Mouse (Mus musculus): Measurements from ENCODE around the gene Gm13275. TPM values are rescaled to one million over a fixed set of nuclear protein-coding genes. Genes with fewer than 3 reads are reported as not detected.
"Not testable (repeated sequence)": the region's sequence is repeated elsewhere in the genome, so short reads cannot be mapped to it uniquely, and the experiment has no call there.

The Gm13275 gene
- polyA plus RNA-seq, 1 experiment from 2014 or later: not detected

DNA sequence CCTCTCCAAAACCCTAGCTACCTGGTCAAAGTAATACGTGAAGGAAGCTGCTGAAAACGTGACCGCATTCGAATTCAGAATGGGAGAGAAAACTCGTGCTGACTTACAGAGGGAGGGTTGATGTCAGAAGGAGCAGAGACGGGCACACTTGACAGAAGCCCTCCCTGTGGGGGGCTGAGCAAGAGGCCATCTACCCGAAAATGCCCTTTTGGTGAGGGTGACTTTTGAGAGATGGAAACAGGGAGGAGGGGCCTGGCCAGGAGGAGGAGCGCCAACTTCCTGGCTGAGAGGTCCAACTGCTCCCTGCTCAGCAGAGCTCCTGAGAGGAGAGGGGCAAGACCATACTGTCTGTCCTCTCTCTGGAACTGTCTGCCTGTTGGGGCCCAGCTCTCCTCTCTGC, 10.9 kb downstream of the Gm13275 start, which contains the start of gene Gm13288:
Gm13288 (plus strand) TSS at position 301 of the 400 bp plus-strand sequence.
- H3K9ac ChIP-seq (ENCODE audit: low read length); H3K4me2 ChIP-seq (ENCODE audit: low read length); H3K4me1 ChIP-seq (ENCODE audit: control insufficient read depth in 2 of 2, insufficient read depth in 2 of 2, low read length in 2 of 2); H3K9me3 ChIP-seq (ENCODE audit: control insufficient read depth, low read length); ATAC-seq (ENCODE audit: insufficient number of reproducible peaks, insufficient read depth, low FRiP score, low read depth); H3K36me3 ChIP-seq (ENCODE audit: control insufficient read depth, insufficient read depth, low read length); H3K27ac ChIP-seq (replicated peaks in 1 of 2; ENCODE audit: control insufficient read depth in 1 of 2, insufficient read depth in 1 of 2, low read depth in 2 of 2, low read length in 2 of 2): not testable (repeated sequence)
- H3K27me3 ChIP-seq (ENCODE audit: control insufficient read depth, insufficient read depth, low read length): peaks cover 15% of the 10 kb centered on the region
- WGBS: no CpG with 5 or more reads among the region's 8 CpGs
- peak within 1 kb of the TSS in 1 of 2 experiments; percentile 21; a peak in 2 of 4 replicates for H3K4me3 ChIP-seq (ENCODE audit: control insufficient read depth in 1 of 2, insufficient read depth in 1 of 2, low read depth in 1 of 2, low read length in 2 of 2)

DNA sequence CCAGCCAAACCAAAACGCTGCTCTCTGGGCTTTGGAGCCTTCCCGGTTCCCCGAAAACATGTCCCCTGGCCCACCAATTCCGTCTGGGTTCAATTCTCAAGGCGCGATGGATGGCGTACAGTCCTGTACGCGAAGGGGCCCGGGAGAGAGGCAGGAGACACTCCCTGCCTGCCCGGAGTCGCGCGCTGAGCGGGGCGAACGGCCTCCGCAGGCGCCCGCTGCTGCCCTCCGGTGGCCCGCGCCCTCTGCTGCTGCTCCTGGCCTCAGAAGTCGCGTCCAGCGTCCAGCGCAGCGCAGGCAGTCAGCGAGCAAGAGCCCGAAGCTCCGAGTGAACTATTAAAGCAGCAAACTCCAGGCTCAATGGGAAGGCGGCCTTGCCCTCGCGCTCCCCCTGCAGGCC, 11.5 kb downstream of the Gm13275 start:
- H3K36me3 ChIP-seq (ENCODE audit: control insufficient read depth, insufficient read depth, low read length); H3K27ac ChIP-seq (replicated peaks in 1 of 2; ENCODE audit: control insufficient read depth in 1 of 2, insufficient read depth in 1 of 2, low read depth in 2 of 2, low read length in 2 of 2); H3K4me1 ChIP-seq (ENCODE audit: control insufficient read depth in 2 of 2, insufficient read depth in 2 of 2, low read length in 2 of 2); ATAC-seq (ENCODE audit: insufficient number of reproducible peaks, insufficient read depth, low FRiP score, low read depth); H3K9me3 ChIP-seq (ENCODE audit: control insufficient read depth, low read length); H3K4me2 ChIP-seq (ENCODE audit: low read length); H3K9ac ChIP-seq (ENCODE audit: low read length): not testable (repeated sequence)
- peak overlapping the region in 1 of 2 experiments; percentile 21; a peak in 2 of 4 replicates for H3K4me3 ChIP-seq (ENCODE audit: control insufficient read depth in 1 of 2, insufficient read depth in 1 of 2, low read depth in 1 of 2, low read length in 2 of 2)
- peaks cover 15% of the 10 kb centered on the region for H3K27me3 ChIP-seq (ENCODE audit: control insufficient read depth, insufficient read depth, low read length)
- no CpG with 5 or more reads among the region's 34 CpGs for WGBS

DNA sequence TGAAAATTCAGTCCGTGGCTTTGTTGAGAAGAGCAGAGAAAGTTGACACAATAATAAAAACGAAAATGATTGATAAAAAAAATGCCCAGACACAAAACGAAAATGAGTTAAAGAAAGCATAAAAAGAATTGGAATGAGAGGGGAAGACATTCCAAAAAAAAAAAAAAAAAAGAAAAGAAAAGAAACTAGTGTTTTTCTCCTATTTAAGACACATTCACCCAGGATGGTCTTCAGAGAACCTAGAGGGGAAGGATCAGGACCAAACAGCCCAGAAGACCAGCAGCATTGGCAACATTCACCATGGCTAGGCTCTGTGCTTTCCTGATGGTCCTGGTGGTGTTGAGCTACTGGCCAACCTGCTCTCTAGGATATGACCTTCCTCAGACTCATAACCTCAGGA, 21.6 kb downstream of the Gm13275 start, which contains the start of gene Ifna7:
Ifna7 (plus strand) TSS at position 301 of the 400 bp plus-strand sequence.
- no peak within 1 kb of the TSS for H3K27ac ChIP-seq (replicated peaks in 1 of 2; ENCODE audit: control insufficient read depth in 1 of 2, insufficient read depth in 1 of 2, low read depth in 2 of 2, low read length in 2 of 2)
- no peaks in the 10 kb centered on the region for H3K36me3 ChIP-seq (ENCODE audit: control insufficient read depth, insufficient read depth, low read length)
- ATAC-seq (ENCODE audit: insufficient number of reproducible peaks, insufficient read depth, low FRiP score, low read depth): no peak
- no peak within 1 kb of the TSS for H3K4me2 ChIP-seq (ENCODE audit: low read length)
- H3K4me1 ChIP-seq (ENCODE audit: control insufficient read depth in 2 of 2, insufficient read depth in 2 of 2, low read length in 2 of 2): no peaks in the 10 kb centered on the region
- no peak within 1 kb of the TSS for H3K4me3 ChIP-seq (ENCODE audit: control insufficient read depth in 1 of 2, insufficient read depth in 1 of 2, low read depth in 1 of 2, low read length in 2 of 2)
- 47% methylated on average over 3 of the region's 3 CpGs for WGBS
- H3K27me3 ChIP-seq (ENCODE audit: control insufficient read depth, insufficient read depth, low read length): no peaks in the 10 kb centered on the region
- H3K9me3 ChIP-seq (ENCODE audit: control insufficient read depth, low read length): no peaks in the 10 kb centered on the region
- H3K9ac ChIP-seq (ENCODE audit: low read length): no peak within 1 kb of the TSS

DNA sequence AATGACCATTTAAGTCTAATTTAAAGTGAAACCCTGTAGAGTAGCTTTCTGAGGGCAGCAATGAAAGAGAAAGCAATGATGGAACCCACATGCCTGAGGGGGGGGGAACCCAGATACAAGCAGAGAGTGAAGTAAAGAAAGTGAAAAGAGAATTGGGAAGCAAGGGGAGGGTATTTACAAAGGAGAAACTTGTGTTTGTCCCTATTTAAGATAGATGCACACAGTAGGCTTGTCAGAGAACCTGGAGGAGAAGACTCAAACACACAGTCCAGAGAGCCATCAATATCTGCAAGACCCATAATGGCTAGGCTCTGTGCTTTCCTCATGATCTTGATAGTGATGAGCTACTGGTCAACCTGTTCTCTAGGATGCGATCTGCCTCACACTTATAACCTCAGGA, 25.4 kb downstream of the Gm13275 start, which contains the start of gene Ifna11:
Ifna11 (plus strand) TSS at position 301 of the 400 bp plus-strand sequence.
- 63% methylated on average over 1 of the region's 1 CpGs for WGBS

DNA sequence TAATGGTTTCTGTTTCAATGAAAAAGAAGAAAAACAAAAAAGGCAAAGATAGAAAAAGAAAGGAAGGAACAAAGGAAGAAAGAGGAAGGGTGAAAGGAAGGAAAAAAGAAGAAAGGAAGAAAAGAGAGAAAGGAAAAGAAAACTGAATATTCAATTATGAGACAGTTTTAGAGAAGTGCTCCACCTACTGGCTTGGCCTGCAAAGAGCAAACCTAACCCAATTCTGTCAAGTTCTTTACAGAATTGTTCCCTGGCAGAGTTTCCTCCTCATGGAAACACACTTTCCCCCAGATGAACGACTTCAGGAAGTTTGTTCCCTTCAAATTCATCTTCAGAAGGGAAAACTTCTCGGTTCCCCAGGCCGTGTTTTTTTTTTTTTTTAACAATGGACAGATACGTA, 28.7 kb downstream of the Gm13275 start:
- no peak overlapping the region for H3K9ac ChIP-seq (ENCODE audit: low read length)
- 23% methylated on average over 4 of the region's 4 CpGs for WGBS

More for the DNA sequence above, 25.4 kb downstream of the Gm13275 start, which contains the start of gene Ifna11:
- no peak for ATAC-seq (ENCODE audit: insufficient number of reproducible peaks, insufficient read depth, low FRiP score, low read depth)
- Histone ChIP-seq H3K27ac (replicated peaks in 1 of 2; ENCODE audit: control insufficient read depth in 1 of 2, insufficient read depth in 1 of 2, low read depth in 2 of 2, low read length in 2 of 2) (no peak within 1 kb of the TSS), H3K4me1 (ENCODE audit: control insufficient read depth in 2 of 2, insufficient read depth in 2 of 2, low read length in 2 of 2) (no peaks in the 10 kb centered on the region), H3K36me3 (ENCODE audit: control insufficient read depth, insufficient read depth, low read length) (no peaks in the 10 kb centered on the region), H3K9ac (ENCODE audit: low read length) (no peak within 1 kb of the TSS), H3K9me3 (ENCODE audit: control insufficient read depth, low read length) (no peaks in the 10 kb centered on the region), H3K27me3 (ENCODE audit: control insufficient read depth, insufficient read depth, low read length) (no peaks in the 10 kb centered on the region), H3K4me2 (ENCODE audit: low read length) (no peak within 1 kb of the TSS), H3K4me3 (ENCODE audit: control insufficient read depth in 1 of 2, insufficient read depth in 1 of 2, low read depth in 1 of 2, low read length in 2 of 2) (no peak within 1 kb of the TSS)

DNA sequence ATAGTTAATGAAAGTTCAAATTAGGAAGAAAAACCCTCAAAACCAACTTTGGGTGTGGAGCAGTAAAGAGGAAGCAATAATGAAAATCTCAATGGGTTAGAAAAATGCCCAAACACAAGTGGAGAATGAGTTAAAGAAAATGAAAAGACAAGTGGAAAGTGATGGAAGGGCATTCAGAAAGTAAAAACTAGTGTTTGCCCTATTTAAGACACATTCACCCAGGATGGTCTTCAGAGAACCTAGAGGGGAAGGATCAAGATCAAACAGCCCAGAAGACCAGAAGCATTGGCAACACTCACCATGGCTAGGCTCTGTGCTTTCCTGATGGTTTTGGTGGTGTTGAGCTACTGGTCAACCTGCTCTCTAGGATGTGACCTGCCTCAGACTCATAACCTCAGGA, 32.8 kb downstream of the Gm13275 start, which contains the start of gene Ifna6:
Ifna6 (plus strand) TSS at position 301 of the 400 bp plus-strand sequence.
- H3K4me3 ChIP-seq (ENCODE audit: control insufficient read depth in 1 of 2, insufficient read depth in 1 of 2, low read depth in 1 of 2, low read length in 2 of 2); H3K4me1 ChIP-seq (ENCODE audit: control insufficient read depth in 2 of 2, insufficient read depth in 2 of 2, low read length in 2 of 2); H3K9me3 ChIP-seq (ENCODE audit: control insufficient read depth, low read length); ATAC-seq (ENCODE audit: insufficient number of reproducible peaks, insufficient read depth, low FRiP score, low read depth); H3K27me3 ChIP-seq (ENCODE audit: control insufficient read depth, insufficient read depth, low read length); H3K36me3 ChIP-seq (ENCODE audit: control insufficient read depth, insufficient read depth, low read length); H3K27ac ChIP-seq (replicated peaks in 1 of 2; ENCODE audit: control insufficient read depth in 1 of 2, insufficient read depth in 1 of 2, low read depth in 2 of 2, low read length in 2 of 2); H3K9ac ChIP-seq (ENCODE audit: low read length); H3K4me2 ChIP-seq (ENCODE audit: low read length): not testable (repeated sequence)

More for the DNA sequence above, 28.7 kb downstream of the Gm13275 start:
- H3K27ac ChIP-seq (replicated peaks in 1 of 2; ENCODE audit: control insufficient read depth in 1 of 2, insufficient read depth in 1 of 2, low read depth in 2 of 2, low read length in 2 of 2): no peak overlapping the region
- no peaks in the 10 kb centered on the region for H3K27me3 ChIP-seq (ENCODE audit: control insufficient read depth, insufficient read depth, low read length)
- H3K4me2 ChIP-seq (ENCODE audit: low read length): no peak overlapping the region
- H3K4me1 ChIP-seq (ENCODE audit: control insufficient read depth in 2 of 2, insufficient read depth in 2 of 2, low read length in 2 of 2): no peaks in the 10 kb centered on the region
- no peak for ATAC-seq (ENCODE audit: insufficient number of reproducible peaks, insufficient read depth, low FRiP score, low read depth)
- H3K4me3 ChIP-seq (ENCODE audit: control insufficient read depth in 1 of 2, insufficient read depth in 1 of 2, low read depth in 1 of 2, low read length in 2 of 2): no peak overlapping the region
- H3K36me3 ChIP-seq (ENCODE audit: control insufficient read depth, insufficient read depth, low read length): no peaks in the 10 kb centered on the region
- no peaks in the 10 kb centered on the region for H3K9me3 ChIP-seq (ENCODE audit: control insufficient read depth, low read length)

DNA sequence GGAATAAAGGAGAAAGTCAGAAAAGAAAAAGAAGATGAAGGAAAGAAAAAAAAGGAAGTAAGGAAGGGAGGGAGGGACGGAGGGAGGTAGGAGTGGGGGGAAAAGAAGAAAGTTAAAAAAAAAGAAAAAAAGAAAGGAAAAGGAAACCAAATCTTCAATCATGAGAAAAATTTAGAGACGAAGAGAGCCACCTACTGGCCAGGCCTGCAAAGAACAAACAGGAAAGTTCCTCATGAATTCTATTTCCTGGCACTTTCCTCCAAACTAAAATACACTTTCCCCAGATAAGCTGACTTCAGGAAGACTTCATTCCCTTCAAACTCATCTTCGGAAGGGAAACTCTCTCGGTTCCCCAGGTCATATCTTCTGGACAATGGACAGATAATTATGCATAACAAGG, 36.2 kb downstream of the Gm13275 start:
- H3K36me3 ChIP-seq (ENCODE audit: control insufficient read depth, insufficient read depth, low read length): no peaks in the 10 kb centered on the region
- ATAC-seq (ENCODE audit: insufficient number of reproducible peaks, insufficient read depth, low FRiP score, low read depth): no peak
- H3K4me1 ChIP-seq (ENCODE audit: control insufficient read depth in 2 of 2, insufficient read depth in 2 of 2, low read length in 2 of 2): no peaks in the 10 kb centered on the region
- H3K9ac ChIP-seq (ENCODE audit: low read length): no peak overlapping the region
- H3K27ac ChIP-seq (replicated peaks in 1 of 2; ENCODE audit: control insufficient read depth in 1 of 2, insufficient read depth in 1 of 2, low read depth in 2 of 2, low read length in 2 of 2): no peak overlapping the region
- no peaks in the 10 kb centered on the region for H3K27me3 ChIP-seq (ENCODE audit: control insufficient read depth, insufficient read depth, low read length)
- no peak overlapping the region for H3K4me3 ChIP-seq (ENCODE audit: control insufficient read depth in 1 of 2, insufficient read depth in 1 of 2, low read depth in 1 of 2, low read length in 2 of 2)
- H3K9me3 ChIP-seq (ENCODE audit: control insufficient read depth, low read length): no peaks in the 10 kb centered on the region
- no peak overlapping the region for H3K4me2 ChIP-seq (ENCODE audit: low read length)
- 17% methylated on average over 4 of the region's 4 CpGs for WGBS

DNA sequence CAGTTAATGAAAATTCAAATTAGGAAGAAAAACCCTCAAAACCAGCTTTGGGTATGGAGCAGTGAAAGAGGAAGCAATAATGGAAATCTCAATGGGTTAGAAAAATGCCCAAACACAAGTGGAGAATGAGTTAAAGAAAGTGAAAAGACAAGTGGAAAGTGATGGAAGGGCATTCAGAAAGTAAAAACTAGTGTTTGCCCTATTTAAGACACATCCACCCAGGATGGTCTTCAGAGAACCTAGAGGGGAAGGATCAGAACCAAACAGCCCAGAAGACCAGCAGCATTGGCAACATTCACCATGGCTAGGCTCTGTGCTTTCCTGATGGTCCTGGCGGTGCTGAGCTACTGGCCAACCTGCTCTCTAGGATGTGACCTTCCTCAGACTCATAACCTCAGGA, 40.9 kb downstream of the Gm13275 start, which contains the start of gene Ifna5:
Ifna5 (plus strand) TSS at position 301 of the 400 bp plus-strand sequence.
- H3K9ac ChIP-seq (ENCODE audit: low read length); H3K9me3 ChIP-seq (ENCODE audit: control insufficient read depth, low read length); H3K4me3 ChIP-seq (ENCODE audit: control insufficient read depth in 1 of 2, insufficient read depth in 1 of 2, low read depth in 1 of 2, low read length in 2 of 2); H3K4me2 ChIP-seq (ENCODE audit: low read length); H3K27me3 ChIP-seq (ENCODE audit: control insufficient read depth, insufficient read depth, low read length); H3K27ac ChIP-seq (replicated peaks in 1 of 2; ENCODE audit: control insufficient read depth in 1 of 2, insufficient read depth in 1 of 2, low read depth in 2 of 2, low read length in 2 of 2); ATAC-seq (ENCODE audit: insufficient number of reproducible peaks, insufficient read depth, low FRiP score, low read depth); H3K36me3 ChIP-seq (ENCODE audit: control insufficient read depth, insufficient read depth, low read length); H3K4me1 ChIP-seq (ENCODE audit: control insufficient read depth in 2 of 2, insufficient read depth in 2 of 2, low read length in 2 of 2): not testable (repeated sequence)
- 85% methylated on average over 1 of the region's 1 CpGs for WGBS

Measured in heart, embryonic 14.5 days (tissue).